Mouse (Mus musculus) embryo, embryonic 11.5 days (tissue): Measurements from ENCODE around the gene Cep57l1.

Source experiments
- DNase-seq: peaks from one replicate; pipeline ENCODE4 v3.0.0-alpha.2; 2012; ENCODE audit warnings: low read depth, low spot score

Cep57l1 gene

DNA sequence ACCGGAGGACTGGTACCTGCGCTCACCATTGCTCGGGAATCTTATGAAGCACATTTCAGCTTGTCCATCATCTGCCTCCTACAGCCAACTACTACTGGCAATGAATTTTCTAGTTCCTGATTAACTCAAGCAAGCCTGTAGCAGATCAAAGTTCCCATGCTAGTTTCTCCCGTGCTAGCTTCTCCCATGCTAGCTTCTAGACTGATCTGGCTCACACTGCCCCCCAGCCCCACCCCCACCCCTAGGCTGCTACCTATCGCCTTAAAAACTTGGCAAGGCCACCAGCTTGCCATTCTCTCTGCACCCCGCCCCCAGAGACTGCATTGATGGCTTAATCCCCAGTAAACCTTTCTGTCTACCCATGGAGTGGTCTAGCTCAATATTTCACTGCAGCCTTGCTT lies 133.0 kb downstream of the Cep57l1 start:
- DNase-seq: no peak

GRCm38 (mm10) chr10:41675842-41676571 lies 133.7 kb downstream of the Cep57l1 start:
- no peak for DNase-seq

- no peak for DNase-seq
Observed at GRCm38 (mm10) chr10:41675243-41675642, 134.4 kb downstream of the Cep57l1 start.

- DNase-seq: no peak
Observed at GRCm38 (mm10) chr10:41674362-41674761, 135.3 kb downstream of the Cep57l1 start.

GRCm38 (mm10) chr10:41670196-41670595 lies 139.5 kb downstream of the Cep57l1 start:
- no peak for DNase-seq
